10 mouse cellular contexts compared by ENCODE assay signal in the genomic region with DNA sequence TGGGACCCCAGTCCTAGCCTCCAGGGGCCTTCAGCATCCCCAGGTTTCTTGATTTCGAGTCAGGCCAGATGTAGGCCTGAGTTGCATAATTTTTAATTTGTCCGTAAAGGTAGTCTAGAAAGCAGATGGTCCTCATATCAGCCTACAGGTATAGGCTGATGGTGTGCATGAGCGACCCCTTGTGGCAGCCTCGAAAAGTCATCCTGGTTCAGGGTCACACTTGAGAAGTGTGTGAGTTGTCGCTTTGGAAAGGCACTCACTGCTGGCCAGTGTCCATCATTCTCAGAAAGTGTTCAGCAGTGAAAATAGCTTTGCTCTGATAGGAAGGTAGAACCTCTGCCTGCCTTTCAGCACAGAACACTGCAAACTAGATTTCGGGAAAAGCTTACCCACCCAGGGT. TPM values are rescaled to one million over a fixed set of nuclear protein-coding genes. Genes with fewer than 3 reads are reported as not detected.
A peak's percentile ranks its signal among the peaks of the same experiment; 100 is the strongest.
DNase-seq lines count a peak whose midpoint lies in the region; ATAC-seq and TF ChIP-seq lines count a peak whose summit lies in the region.
"Had no signal": no experiment of that assay in that cellular context is flagged by ENCODE, and none has a peak within 500 bp of the region (broad histone marks: within the 10 kb centered on the region; RNA-seq: fewer than 3 reads in every experiment).

No protein-coding gene starts in this region.

- no peak for ATAC-seq in hindbrain, embryonic 14.5 days (ENCODE audit: low FRiP score)
- ATAC-seq in hindbrain, embryonic 16.5 days = no peak

- TF ChIP-seq RAD21 in CH12.LX (IDR thresholded peaks at IDR 0.05; ENCODE audit: low read depth, low read length) = peak; percentile 71

- H3K27me3 ChIP-seq in hindbrain, embryonic 14.5 days (ENCODE audit: control insufficient read depth, insufficient read depth, low read length) = no peaks in the 10 kb centered on the region
- H3K27me3 ChIP-seq in hindbrain, embryonic 16.5 days (replicated peaks; ENCODE audit: control insufficient read depth, insufficient read depth, low read length) = no peaks in the 10 kb centered on the region
- H3K27me3 ChIP-seq in CH12.LX (replicated peaks) = no peaks in the 10 kb centered on the region

- H3K9ac ChIP-seq in hindbrain, embryonic 14.5 days = no peak overlapping the region
- H3K9ac ChIP-seq in hindbrain, embryonic 16.5 days (ENCODE audit: low read depth, low read length) = no peak overlapping the region
- no peak overlapping the region for H3K9ac ChIP-seq in CH12.LX (ENCODE audit: insufficient read depth, low read depth)

- no peak for TF ChIP-seq EP300 in CH12.LX (IDR thresholded peaks at IDR 0.05; ENCODE audit: low read length)

- H3K9me3 ChIP-seq in hindbrain, embryonic 14.5 days (ENCODE audit: control insufficient read depth, low read length) = no peaks in the 10 kb centered on the region
- no peaks in the 10 kb centered on the region for H3K9me3 ChIP-seq in hindbrain, embryonic 16.5 days (ENCODE audit: control insufficient read depth, low read length)
- H3K9me3 ChIP-seq in CH12.LX (replicated peaks; ENCODE audit: low read length) = no peaks in the 10 kb centered on the region
- H3K9me3 ChIP-seq: megakaryocyte, embryonic 14.5 days had no signal

- peak; percentile 67 for DNase-seq in hindbrain, embryonic 14.5 days (ENCODE audit: low spot score)
- DNase-seq in CH12.LX (ENCODE audit: extremely low read depth) (peak; percentile 52), MN1 (ENCODE audit: low spot score) (no peak)
- peak; percentile 72 for DNase-seq in adrenal gland, postnatal 10 days
- peak; percentile 21 to 27 for DNase-seq in frontal cortex, postnatal 14 days (ENCODE audit: low spot score in 2 of 2)
- DNase-seq in left cerebral cortex, adult 2 months (ENCODE audit: extremely low spot score in 1 of 2, low spot score in 2 of 2) = peak; percentile 28 to 61
- peak; percentile 30 to 37 for DNase-seq in natural killer cell, adult 2 months (ENCODE audit: low spot score in 2 of 2)

- in situ Hi-C loops in CH12.LX (cut with MboI; ENCODE audit: low pct_ligation_motif_present, low pct_unique_long_range_greater_than_20kb, low sequenced_read_pairs) = no loop called here

- H3K79me2 ChIP-seq in CH12.LX (replicated peaks; ENCODE audit: control insufficient read depth, extremely low read depth, insufficient read depth, poor library complexity, severe bottlenecking) = no peaks in the 10 kb centered on the region

- H3K4me2 ChIP-seq in hindbrain, embryonic 14.5 days (replicated peaks) = no peak overlapping the region
- H3K4me2 ChIP-seq in hindbrain, embryonic 16.5 days (ENCODE audit: low read length) = no peak overlapping the region
- H3K4me2 ChIP-seq in CH12.LX (ENCODE audit: insufficient read depth, low read depth, poor library complexity, severe bottlenecking) = no peak overlapping the region

- dilution Hi-C loops in CH12.LX (cut with MboI; ENCODE audit: extremely low pct_ligation_motif_present, extremely low pct_unique_long_range_greater_than_20kb, low sequenced_read_pairs) = no loop called here

- TF ChIP-seq POLR2A in CH12.LX (IDR thresholded peaks at IDR 0.05; ENCODE audit: low read depth, low read length) = no peak

- no peak overlapping the region for H3K4me3 ChIP-seq in hindbrain, embryonic 14.5 days (replicated peaks; ENCODE audit: low read length)
- H3K4me3 ChIP-seq in hindbrain, embryonic 16.5 days (ENCODE audit: low read length) = no peak overlapping the region
- H3K4me3 ChIP-seq in CH12.LX (replicated peaks in 1 of 3; ENCODE audit: low read depth in 2 of 3, low read length in 2 of 3, poor library complexity in 1 of 3) = no peak overlapping the region
- no peak overlapping the region for H3K4me3 ChIP-seq in left cerebral cortex, adult 2 months
- H3K4me3 ChIP-seq: erythroblast, embryonic 14.5 days; megakaryocyte, embryonic 14.5 days had no signal

- no peaks in the 10 kb centered on the region; the same call in 1 of the 2 replicates for H3K4me1 ChIP-seq in hindbrain, embryonic 14.5 days (replicated peaks; ENCODE audit: control insufficient read depth, insufficient read depth, low read length)
- no peaks in the 10 kb centered on the region for H3K4me1 ChIP-seq in hindbrain, embryonic 16.5 days (ENCODE audit: control insufficient read depth, insufficient read depth, low read depth, low read length)
- peaks cover 5 to 8% of the 10 kb centered on the region in 2 experiments; a peak in 3 of 4 replicates for H3K4me1 ChIP-seq in CH12.LX (ENCODE audit: control insufficient read depth in 1 of 2, insufficient read depth in 2 of 2)
- H3K4me1 ChIP-seq: megakaryocyte, embryonic 14.5 days had no signal

- 32% methylated on average over 6 of the region's 6 CpGs for WGBS in hindbrain, embryonic 14.5 days
- WGBS in hindbrain, embryonic 16.5 days = 39% methylated on average over 6 of the region's 6 CpGs

- no peak overlapping the region for H3K27ac ChIP-seq in hindbrain, embryonic 14.5 days
- no peak overlapping the region for H3K27ac ChIP-seq in hindbrain, embryonic 16.5 days (ENCODE audit: low read depth, low read length)
- H3K27ac ChIP-seq in CH12.LX (ENCODE audit: insufficient read depth, low read depth) = no peak overlapping the region
- no peak overlapping the region for H3K27ac ChIP-seq in left cerebral cortex, adult 2 months

- peak; percentile 81 to 89 for TF ChIP-seq CTCF in CH12.LX (conservative IDR thresholded peaks at IDR 0.05 in 1 of 2, IDR thresholded peaks at IDR 0.05 in 1 of 2; ENCODE audit: low read depth in 2 of 2, low read length in 2 of 2)
- peak; percentile 77 for TF ChIP-seq CTCF in left cerebral cortex, adult 2 months (IDR thresholded peaks at IDR 0.05)

- intact Hi-C loops in left cerebral cortex, adult 2 months (cut with DNase I) = loop anchor here (2.0 to 5.0 kb wide), 2 partner anchors 84 to 324 kb away; no protein-coding TSS in a partner anchor

- H3K36me3 ChIP-seq in hindbrain, embryonic 14.5 days (replicated peaks; ENCODE audit: control insufficient read depth, insufficient read depth) = no peaks in the 10 kb centered on the region
- no peaks in the 10 kb centered on the region for H3K36me3 ChIP-seq in hindbrain, embryonic 16.5 days (ENCODE audit: control insufficient read depth, insufficient read depth, low read length)
- peaks cover 0 to 42% of the 10 kb centered on the region in 2 experiments for H3K36me3 ChIP-seq in CH12.LX (replicated peaks in 1 of 2; ENCODE audit: control insufficient read depth in 1 of 2, insufficient read depth in 1 of 2, low read length in 1 of 2)

TF ChIP-seq in CH12.LX, 34 proteins besides CTCF, POLR2A, EP300 and RAD21:
- TF ChIP-seq SMC3 (IDR thresholded peaks at IDR 0.05; ENCODE audit: low read depth, low read length) (peak; percentile 80), MAX (IDR thresholded peaks at IDR 0.05; ENCODE audit: low read length) (no peak)
TF ChIP-seq in CH12.LX: peak in this region for 1.

RNA-seq across cellular contexts. Expression of gene Cebpg, which starts 55.5 kb away (rescaled TPM):
- 28.3 and 30.8 TPM in 2 replicates for polyA plus RNA-seq in hindbrain, embryonic 14.5 days (2014; fragmentation: Nextera tagmentation; extraction: Ambion mirVana)
- polyA plus RNA-seq in hindbrain, embryonic 16.5 days (2015; fragmentation: Nextera tagmentation; extraction: Ambion mirVana) = 25.5 and 30.0 TPM in 2 replicates
- total RNA-seq in CH12.LX (2012; rRNA removed) (23.6 and 34.6 TPM in 2 replicates), CH12.LX (2014; rRNA removed) (25.3 and 27.0 TPM in 2 replicates)
- polyA plus RNA-seq in CH12.LX (2012; ENCODE audit: insufficient read length, low read depth) = 19.9 and 23.5 TPM in 2 replicates
- 10 to 100 TPM; 41.6 to 51.3 TPM for total RNA-seq in adrenal gland, postnatal 10 days (2021)
- 10 to 100 TPM; 34.3 to 38.4 TPM for total RNA-seq in left cerebral cortex, adult 2 months (2021)
